Mouse (Mus musculus) C2C12 (cell line): Measurements from ENCODE around the gene Ndufb6.

Source experiments
- CTCF ChIP-seq: IDR thresholded peaks from one replicate; pipeline ENCODE4 v1.5.1; 2011; ENCODE audit not compliant: control insufficient read depth, insufficient read depth, insufficient read length
- FOSL1 ChIP-seq: IDR thresholded peaks from one replicate; pipeline ENCODE4 v1.8.0; 2011; ENCODE audit warnings: mild to moderate bottlenecking, low read length; ENCODE audit not compliant: poor library complexity, insufficient read depth, severe bottlenecking
- MAX ChIP-seq: IDR thresholded peaks from one replicate; pipeline ENCODE4 v1.6.1; 2011; ENCODE audit warnings: mild to moderate bottlenecking, control low read depth
- MYOD1 ChIP-seq: IDR thresholded peaks from one replicate; pipeline ENCODE4 v1.6.1; 2011; ENCODE audit warnings: low read depth; ENCODE audit not compliant: control insufficient read depth, insufficient read length
- MYOG ChIP-seq: IDR thresholded peaks from one replicate; pipeline ENCODE4 v1.6.1; 2011; ENCODE audit not compliant: control insufficient read depth, insufficient read length; ENCODE audit errors: extremely low read depth

- TF ChIP-seq CTCF (no peak), MYOD1 (no peak), MAX (no peak), FOSL1 (no peak), MYOG (no peak)
Observed at GRCm38 (mm10) chr4:40317404-40317803, 38.2 kb upstream of the Ndufb6 start.
